In the genomic region with DNA sequence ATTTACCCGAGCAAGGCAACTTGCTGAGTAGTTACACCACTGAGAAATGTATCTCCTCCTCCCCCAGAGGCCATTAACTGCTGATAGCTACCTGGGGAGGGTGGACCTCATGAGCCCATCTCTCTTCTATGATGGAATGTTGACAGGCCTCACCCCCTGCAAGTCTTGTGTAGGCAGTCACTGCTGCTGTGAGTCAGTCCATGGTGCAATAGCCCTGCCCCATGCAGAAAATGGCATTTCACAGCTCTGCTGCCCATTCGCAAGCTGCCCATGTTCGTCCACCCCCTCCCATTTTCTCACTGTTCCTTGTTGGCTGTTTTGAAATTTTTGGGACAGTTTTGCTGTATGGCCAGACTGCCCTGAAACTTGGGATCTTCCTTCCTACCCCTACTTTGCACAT, we compare ENCODE assay signal across 27 mouse cellular contexts. TPM values are rescaled to one million over a fixed set of nuclear protein-coding genes. Genes with fewer than 3 reads are reported as not detected.
DNase-seq lines count a peak whose midpoint lies in the region; ATAC-seq lines count a peak whose summit lies in the region.
"Had no signal": no experiment of that assay in that cellular context is flagged by ENCODE, and none has a peak within 500 bp of the region (broad histone marks: within the 10 kb centered on the region; RNA-seq: fewer than 3 reads in every experiment).

No protein-coding gene starts in this region.

- H3K27ac ChIP-seq in liver, embryonic 15.5 days (replicated peaks), result peak overlapping the region; percentile 38; the same call in 1 of the 2 replicates
- no peak overlapping the region for H3K27ac ChIP-seq in liver, embryonic 12.5 days
- peak overlapping the region; percentile 3; the same call in 1 of the 2 replicates for H3K27ac ChIP-seq in stomach, embryonic 16.5 days (ENCODE audit: low read length)
- H3K27ac ChIP-seq in heart, embryonic 11.5 days (ENCODE audit: low read depth, low read length), result no peak overlapping the region
- H3K27ac ChIP-seq: embryonic facial prominence, embryonic 13.5 days; hindbrain, embryonic 13.5 days; midbrain, embryonic 13.5 days had no signal

- H3K4me1 ChIP-seq in liver, embryonic 15.5 days (replicated peaks), result peaks cover 26% of the 10 kb centered on the region
- peaks cover 16% of the 10 kb centered on the region; the same call in 1 of the 2 replicates for H3K4me1 ChIP-seq in liver, embryonic 12.5 days
- H3K4me1 ChIP-seq in stomach, embryonic 16.5 days (ENCODE audit: control insufficient read depth, insufficient read depth, low read length), result peaks cover 6% of the 10 kb centered on the region
- H3K4me1 ChIP-seq in heart, embryonic 11.5 days (ENCODE audit: control insufficient read depth, insufficient read depth, low read length), result peaks cover 10% of the 10 kb centered on the region
- H3K4me1 ChIP-seq: embryonic facial prominence, embryonic 13.5 days; hindbrain, embryonic 13.5 days; limb, embryonic 12.5 days; midbrain, embryonic 13.5 days had no signal

- no peaks in the 10 kb centered on the region for H3K27me3 ChIP-seq in liver, embryonic 15.5 days
- no peaks in the 10 kb centered on the region for H3K27me3 ChIP-seq in liver, embryonic 12.5 days (replicated peaks)
- no peaks in the 10 kb centered on the region for H3K27me3 ChIP-seq in stomach, embryonic 16.5 days (ENCODE audit: control insufficient read depth, insufficient read depth, low read length)
- no peaks in the 10 kb centered on the region for H3K27me3 ChIP-seq in heart, embryonic 11.5 days (ENCODE audit: control insufficient read depth, insufficient read depth, low read length)
- H3K27me3 ChIP-seq: CH12.LX; embryonic facial prominence, embryonic 13.5 days; hindbrain, embryonic 13.5 days; limb, embryonic 12.5 days; midbrain, embryonic 13.5 days had no signal

- no peak overlapping the region for H3K4me3 ChIP-seq in liver, embryonic 15.5 days (replicated peaks)
- H3K4me3 ChIP-seq in liver, embryonic 12.5 days, result no peak overlapping the region
- no peak overlapping the region for H3K4me3 ChIP-seq in stomach, embryonic 16.5 days (replicated peaks; ENCODE audit: low read length)
- H3K4me3 ChIP-seq in heart, embryonic 11.5 days (ENCODE audit: low read depth, low read length), result no peak overlapping the region
- H3K4me3 ChIP-seq: embryonic facial prominence, embryonic 13.5 days; hindbrain, embryonic 13.5 days; limb, embryonic 12.5 days; midbrain, embryonic 13.5 days had no signal

- H3K4me2 ChIP-seq in liver, embryonic 15.5 days, result no peak overlapping the region
- H3K4me2 ChIP-seq in liver, embryonic 12.5 days, result no peak overlapping the region
- H3K4me2 ChIP-seq in stomach, embryonic 16.5 days (ENCODE audit: low read depth, low read length), result no peak overlapping the region
- no peak overlapping the region for H3K4me2 ChIP-seq in heart, embryonic 11.5 days
- H3K4me2 ChIP-seq: embryonic facial prominence, embryonic 13.5 days; hindbrain, embryonic 13.5 days; limb, embryonic 12.5 days; lung, embryonic 14.5 days; midbrain, embryonic 13.5 days had no signal

- no peak overlapping the region for H3K9ac ChIP-seq in liver, embryonic 15.5 days
- H3K9ac ChIP-seq in liver, embryonic 12.5 days, result no peak overlapping the region
- no peak overlapping the region for H3K9ac ChIP-seq in stomach, embryonic 16.5 days (ENCODE audit: low read length)
- H3K9ac ChIP-seq in heart, embryonic 11.5 days (ENCODE audit: low read depth, low read length), result no peak overlapping the region
- H3K9ac ChIP-seq: embryonic facial prominence, embryonic 13.5 days; forebrain, postnatal 0 days; hindbrain, embryonic 13.5 days; limb, embryonic 12.5 days; lung, embryonic 14.5 days had no signal

- peaks cover 55% of the 10 kb centered on the region for H3K36me3 ChIP-seq in liver, embryonic 15.5 days (replicated peaks)
- H3K36me3 ChIP-seq in liver, embryonic 12.5 days, result peaks cover 88% of the 10 kb centered on the region
- peaks cover 58% of the 10 kb centered on the region for H3K36me3 ChIP-seq in stomach, embryonic 16.5 days (ENCODE audit: control insufficient read depth, insufficient read depth, low read length)
- peaks cover 80% of the 10 kb centered on the region for H3K36me3 ChIP-seq in heart, embryonic 11.5 days (ENCODE audit: control insufficient read depth, insufficient read depth, low read length)

- ATAC-seq in liver, embryonic 15.5 days (ENCODE audit: insufficient read depth), result no peak
- no peak for ATAC-seq in liver, embryonic 12.5 days
- ATAC-seq in granulocyte monocyte progenitor cell, adult 5-6 weeks (replicated peaks; ENCODE audit: poor library complexity, severe bottlenecking), result peak; percentile 46
- no peak for ATAC-seq in stomach, embryonic 16.5 days (ENCODE audit: insufficient read depth, low FRiP score)
- no peak for ATAC-seq in heart, embryonic 11.5 days (replicated peaks; ENCODE audit: insufficient number of reproducible peaks, low FRiP score, low TSS enrichment)
- ATAC-seq: forebrain, postnatal 0 days; intestine, embryonic 16.5 days; midbrain, embryonic 13.5 days had no signal

- DNase-seq in adrenal gland, postnatal 25 days, result peak; percentile 19
- DNase-seq in adrenal gland, adult 18-20 months (ENCODE audit: low spot score in 2 of 2), result no peak
- no peak for DNase-seq in left cerebral cortex, adult 8-10 months (ENCODE audit: low spot score in 2 of 2)
- DNase-seq: cerebellum, adult 11-12 months; cerebellum, postnatal 14 days; forebrain, postnatal 0 days; kidney, postnatal 36 days; lung, embryonic 14.5 days; thymus, adult 2 months had no signal

- WGBS in liver, embryonic 15.5 days (ENCODE audit: insufficient replicate concordance), result 69% methylated on average over 3 of the region's 3 CpGs
- WGBS in liver, embryonic 12.5 days (ENCODE audit: insufficient replicate concordance), result 70% methylated on average over 3 of the region's 3 CpGs
- 81% methylated on average over 3 of the region's 3 CpGs for WGBS in stomach, embryonic 16.5 days
- 81% methylated on average over 3 of the region's 3 CpGs for WGBS in heart, embryonic 11.5 days (ENCODE audit: insufficient replicate concordance)

- H3K9me3 ChIP-seq in liver, embryonic 15.5 days (replicated peaks), result no peaks in the 10 kb centered on the region
- H3K9me3 ChIP-seq in liver, embryonic 12.5 days (replicated peaks), result no peaks in the 10 kb centered on the region
- H3K9me3 ChIP-seq in stomach, embryonic 16.5 days (replicated peaks; ENCODE audit: control insufficient read depth, low read length), result no peaks in the 10 kb centered on the region
- no peaks in the 10 kb centered on the region for H3K9me3 ChIP-seq in heart, embryonic 11.5 days (replicated peaks; ENCODE audit: control insufficient read depth, low read length)
- H3K9me3 ChIP-seq: embryonic facial prominence, embryonic 13.5 days; hindbrain, embryonic 13.5 days; limb, embryonic 12.5 days; midbrain, embryonic 13.5 days had no signal

RNA-seq across cellular contexts. Expression of a gene that starts 10.7 kb away (rescaled TPM):
- 219 and 260 TPM in 2 replicates for total RNA-seq in adrenal gland, postnatal 25 days (2021)
- 100 to 1,000 TPM; 210 to 289 TPM for total RNA-seq in adrenal gland, adult 18-20 months (2021)
- 80.7 and 82.6 TPM in 2 replicates for polyA plus RNA-seq in liver, embryonic 15.5 days (2015; fragmentation: Nextera tagmentation; extraction: Ambion mirVana)
- 160 and 165 TPM in 2 replicates for polyA plus RNA-seq in liver, embryonic 12.5 days (2016; fragmentation: Nextera tagmentation; extraction: Ambion mirVana)
- 35.0 and 39.9 TPM in 2 replicates for total RNA-seq in granulocyte monocyte progenitor cell, adult 5-6 weeks (2014; fragmentation: Nextera tagmentation)
- total RNA-seq in granulocyte monocyte progenitor cell, adult 5-6 weeks (2017), result 54.2 and 60.5 TPM in 2 replicates
- polyA plus RNA-seq in stomach, embryonic 16.5 days (2015; fragmentation: Nextera tagmentation; extraction: Ambion mirVana), result 617 and 647 TPM in 2 replicates
- 10 to 100 TPM; 24.2 to 31.4 (median 26.1) TPM for total RNA-seq in left cerebral cortex, adult 8-10 months (2022)
- 405 and 429 TPM in 2 replicates for polyA plus RNA-seq in heart, embryonic 11.5 days (2014; fragmentation: Nextera tagmentation; extraction: Ambion mirVana)

RNA-seq across cellular contexts. Expression of a gene that starts 15.5 kb away (rescaled TPM):
- total RNA-seq in adrenal gland, postnatal 25 days (2021), result 55.4 and 68.9 TPM in 2 replicates
- 10 to 100 TPM; 51.2 to 69.1 TPM for total RNA-seq in adrenal gland, adult 18-20 months (2021)
- polyA plus RNA-seq in liver, embryonic 15.5 days (2015; fragmentation: Nextera tagmentation; extraction: Ambion mirVana), result 66.4 and 69.7 TPM in 2 replicates
- 82.3 and 86.1 TPM in 2 replicates for polyA plus RNA-seq in liver, embryonic 12.5 days (2016; fragmentation: Nextera tagmentation; extraction: Ambion mirVana)
- 38.9 and 39.9 TPM in 2 replicates for total RNA-seq in granulocyte monocyte progenitor cell, adult 5-6 weeks (2014; fragmentation: Nextera tagmentation)
- total RNA-seq in granulocyte monocyte progenitor cell, adult 5-6 weeks (2017), result 320 and 344 TPM in 2 replicates
- 127 and 155 TPM in 2 replicates for polyA plus RNA-seq in stomach, embryonic 16.5 days (2015; fragmentation: Nextera tagmentation; extraction: Ambion mirVana)
- 10 to 100 TPM; 33.0 to 42.4 (median 40.1) TPM for total RNA-seq in left cerebral cortex, adult 8-10 months (2022)
- polyA plus RNA-seq in heart, embryonic 11.5 days (2014; fragmentation: Nextera tagmentation; extraction: Ambion mirVana), result 65.5 and 71.6 TPM in 2 replicates

RNA-seq across cellular contexts. Expression of a gene that starts 38.7 kb away (rescaled TPM):
- not detected in 2 replicates for total RNA-seq in adrenal gland, postnatal 25 days (2021)
- not detected for total RNA-seq in adrenal gland, adult 18-20 months (2021)
- 0.03 and 0.05 TPM in 2 replicates for polyA plus RNA-seq in liver, embryonic 15.5 days (2015; fragmentation: Nextera tagmentation; extraction: Ambion mirVana)
- not detected in 2 replicates for polyA plus RNA-seq in liver, embryonic 12.5 days (2016; fragmentation: Nextera tagmentation; extraction: Ambion mirVana)
- total RNA-seq in granulocyte monocyte progenitor cell, adult 5-6 weeks (2014; fragmentation: Nextera tagmentation), result not detected in 2 replicates
- total RNA-seq in granulocyte monocyte progenitor cell, adult 5-6 weeks (2017), result not detected in 2 replicates
- 0.06 TPM in 1 of 2 replicates, not detected in the other for polyA plus RNA-seq in stomach, embryonic 16.5 days (2015; fragmentation: Nextera tagmentation; extraction: Ambion mirVana)
- under 1 TPM in 1 of 4 experiments, not detected in 3; 0.05 TPM for total RNA-seq in left cerebral cortex, adult 8-10 months (2022)
- polyA plus RNA-seq in heart, embryonic 11.5 days (2014; fragmentation: Nextera tagmentation; extraction: Ambion mirVana), result 0.23 TPM in 1 of 2 replicates, not detected in the other
- total RNA-seq: adrenal gland, postnatal 10 days; CH12.LX; forebrain, postnatal 0 days; layer of hippocampus, postnatal 10 days had no signal
- polyA plus RNA-seq: forebrain, postnatal 0 days; gonadal fat pad, adult 2 months; heart, postnatal 0 days; kidney, embryonic 14.5 days; limb, embryonic 12.5 days; macrophage; midbrain, embryonic 13.5 days had no signal

RNA-seq across cellular contexts. Expression of a gene that starts 43.9 kb away (rescaled TPM):
- total RNA-seq in adrenal gland, postnatal 25 days (2021), result not detected in 2 replicates
- total RNA-seq in adrenal gland, adult 18-20 months (2021), result not detected
- 0.26 and 0.33 TPM in 2 replicates for polyA plus RNA-seq in liver, embryonic 15.5 days (2015; fragmentation: Nextera tagmentation; extraction: Ambion mirVana)
- 0.28 and 0.32 TPM in 2 replicates for polyA plus RNA-seq in liver, embryonic 12.5 days (2016; fragmentation: Nextera tagmentation; extraction: Ambion mirVana)
- 6.2 and 14.0 TPM in 2 replicates for total RNA-seq in granulocyte monocyte progenitor cell, adult 5-6 weeks (2014; fragmentation: Nextera tagmentation)
- 2.6 and 3.1 TPM in 2 replicates for total RNA-seq in granulocyte monocyte progenitor cell, adult 5-6 weeks (2017)
- polyA plus RNA-seq in stomach, embryonic 16.5 days (2015; fragmentation: Nextera tagmentation; extraction: Ambion mirVana), result 1.4 and 2.0 TPM in 2 replicates
- total RNA-seq in left cerebral cortex, adult 8-10 months (2022), result not detected
- polyA plus RNA-seq in heart, embryonic 11.5 days (2014; fragmentation: Nextera tagmentation; extraction: Ambion mirVana), result 0.11 TPM in 1 of 2 replicates, not detected in the other
- total RNA-seq: forebrain, postnatal 0 days had no signal
- polyA plus RNA-seq: embryonic facial prominence, embryonic 13.5 days; forebrain, postnatal 0 days; hindbrain, embryonic 13.5 days; kidney, embryonic 14.5 days; limb, embryonic 12.5 days; neural tube, embryonic 14.5 days had no signal

Comparison
In these comparisons a context has a peak if more than half of its experiments do, and no peak if none do; other contexts are left out.
1. H3K27ac ChIP-seq: peak in liver, embryonic 15.5 days (single experiment) and stomach, embryonic 16.5 days (single experiment); none in liver, embryonic 12.5 days (single experiment) and heart, embryonic 11.5 days (single experiment).